Mouse (Mus musculus): ENCODE measurements around the gene Mlst8.

DNA sequence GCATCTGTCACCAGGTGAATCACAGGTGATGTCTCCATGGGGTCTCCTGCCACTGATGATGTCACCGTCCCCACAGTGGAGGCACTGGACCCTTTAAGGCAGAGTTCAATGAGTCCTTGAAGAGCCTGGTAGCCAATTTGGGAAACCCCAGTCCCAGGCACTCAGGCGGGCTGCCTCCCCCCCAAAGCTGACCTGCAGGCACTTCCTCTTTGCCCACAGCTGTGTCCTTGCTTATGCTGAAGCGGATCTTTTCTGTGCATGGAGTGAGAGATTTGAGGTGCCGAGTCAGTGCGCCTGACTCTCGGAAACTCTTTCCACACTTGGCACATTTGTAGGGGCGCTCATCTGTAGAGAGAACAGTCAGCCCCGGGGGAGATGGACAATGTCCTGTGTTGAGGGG is 32.3 kb downstream of the Mlst8 start:
- TF ChIP-seq CTCF (conservative IDR thresholded peaks at IDR 0.05 in 1 of 2, IDR thresholded peaks at IDR 0.05 in 1 of 2; ENCODE audit: low read depth in 2 of 2, low read length in 2 of 2) (no peak), POLR2A (IDR thresholded peaks at IDR 0.05; ENCODE audit: low read depth, low read length) (no peak), RCOR1 (conservative IDR thresholded peaks at IDR 0.05; ENCODE audit: low read depth, low read length) (no peak), MYC (IDR thresholded peaks at IDR 0.05; ENCODE audit: low read depth, low read length) (no peak), MAFK (IDR thresholded peaks at IDR 0.05; ENCODE audit: insufficient replicate concordance, low read length) (no peak), ZKSCAN1 (IDR thresholded peaks at IDR 0.05; ENCODE audit: borderline replicate concordance, low read depth, low read length) (no peak)

Data from CH12.LX (cell line).